16 mouse cellular contexts compared by ENCODE assay signal in genomic region chr11:25233360-25233890, GRCm38 (mm10).
DNase-seq lines count a peak whose midpoint lies in the region; TF ChIP-seq lines count a peak whose summit lies in the region.
"Had no signal": no experiment of that assay in that cellular context is flagged by ENCODE, and none has a peak within 500 bp of the region (broad histone marks: within the 10 kb centered on the region; RNA-seq: fewer than 3 reads in every experiment).

No protein-coding gene starts in this region.

- no peaks in the 10 kb centered on the region for H3K4me1 ChIP-seq in olfactory bulb, adult 2 months (ENCODE audit: control insufficient read depth, insufficient read depth, low read length)
- H3K4me1 ChIP-seq: embryonic facial prominence, embryonic 12.5 days; heart, embryonic 10.5 days; liver, embryonic 12.5 days had no signal

- no peak for TF ChIP-seq POLR2A in olfactory bulb, adult 2 months (IDR thresholded peaks at IDR 0.05; ENCODE audit: insufficient read depth, low read depth, low read length)

- H3K4me3 ChIP-seq in olfactory bulb, adult 2 months (ENCODE audit: insufficient read depth, low read depth, low read length) = no peak overlapping the region
- H3K4me3 ChIP-seq: embryonic facial prominence, embryonic 12.5 days; forebrain, embryonic 15.5 days; heart, embryonic 10.5 days; liver, embryonic 12.5 days had no signal

- peak; percentile 18 to 36 for DNase-seq in cerebellum, postnatal 25 days
- DNase-seq in cerebellum, adult 9-11 months = no peak
- DNase-seq in brain, adult 2 months (ENCODE audit: low read depth, low spot score) = peak; percentile 80
- peak; percentile 34 to 48 for DNase-seq in layer of hippocampus, postnatal 10 days (ENCODE audit: low spot score in 2 of 2)
- no peak for DNase-seq in adrenal gland, adult 2 months
- DNase-seq in MN1 (ENCODE audit: low spot score) = no peak
- no peak for DNase-seq in spleen, postnatal 10 days (ENCODE audit: low spot score in 2 of 2)
- DNase-seq: kidney, postnatal 25 days; lung, postnatal 36 days; retina, postnatal 1 day had no signal

- no peak for TF ChIP-seq CTCF in olfactory bulb, adult 2 months (IDR thresholded peaks at IDR 0.05; ENCODE audit: insufficient read depth, low read depth, low read length)

- 28% methylated on average over 4 of the region's 4 CpGs for WGBS in olfactory bulb, adult 2 months

- peak overlapping the region; percentile 60; the same call in 1 of the 2 replicates for H3K27ac ChIP-seq in olfactory bulb, adult 2 months (ENCODE audit: insufficient read depth, low read depth, low read length)
- H3K27ac ChIP-seq: embryonic facial prominence, embryonic 12.5 days; forebrain, embryonic 15.5 days; heart, embryonic 10.5 days; liver, embryonic 12.5 days; stomach, postnatal 0 days had no signal

Comparison
In these comparisons a context has a peak if more than half of its experiments do, and no peak if none do; other contexts are left out.
1. DNase-seq: peak in cerebellum, postnatal 25 days (2 of 2), brain, adult 2 months (single experiment) and layer of hippocampus, postnatal 10 days (2 of 2); none in cerebellum, adult 9-11 months (single experiment), adrenal gland, adult 2 months (single experiment), MN1 (single experiment) and spleen, postnatal 10 days (0 of 2).